Mouse (Mus musculus) thymus, adult 18-20 months (tissue): ENCODE measurements around the gene Fgf14.
"Not testable (repeated sequence)": the region's sequence is repeated elsewhere in the genome, so short reads cannot be mapped to it uniquely, and the experiment has no call there.

ENCODE experiments used
- DNase-seq, 2 experiments: peaks; one replicate each; pipeline ENCODE4 v3.0.0; 2022; ENCODE audit warnings: mixed read lengths in 2 of 2

Gene Fgf14

GRCm38 (mm10) chr14:124191913-124192814 lies 484.8 kb downstream of the Fgf14 start:
- DNase-seq, result no peak

GRCm38 (mm10) chr14:124180265-124180664 lies 496.7 kb downstream of the Fgf14 start:
- DNase-seq, result no peak

GRCm38 (mm10) chr14:124174111-124174510 lies 502.8 kb downstream of the Fgf14 start:
- no peak for DNase-seq

- DNase-seq, result no peak
Observed at GRCm38 (mm10) chr14:124163618-124164185, 513.2 kb downstream of the Fgf14 start.

GRCm38 (mm10) chr14:124147378-124147777 lies 529.5 kb downstream of the Fgf14 start:
- no peak for DNase-seq

GRCm38 (mm10) chr14:124107205-124107873 lies 569.6 kb downstream of the Fgf14 start:
- DNase-seq, result no peak

- no peak for DNase-seq
Observed at GRCm38 (mm10) chr14:124083126-124083525, 593.8 kb downstream of the Fgf14 start.

GRCm38 (mm10) chr14:124044016-124044415 lies 632.9 kb downstream of the Fgf14 start:
- DNase-seq, result no peak

GRCm38 (mm10) chr14:124040651-124041050 lies 636.3 kb downstream of the Fgf14 start:
- DNase-seq, result no peak

GRCm38 (mm10) chr14:124037434-124037833 lies 639.5 kb downstream of the Fgf14 start:
- no peak for DNase-seq

- no peak for DNase-seq
Observed at GRCm38 (mm10) chr14:124036575-124037205, 640.2 kb downstream of the Fgf14 start.

- DNase-seq, result not testable (repeated sequence)
Observed at GRCm38 (mm10) chr14:124033302-124033701, 643.6 kb downstream of the Fgf14 start.

- no peak for DNase-seq
Observed at GRCm38 (mm10) chr14:124027886-124028670, 648.8 kb downstream of the Fgf14 start.

GRCm38 (mm10) chr14:123990591-123991195 lies 686.2 kb downstream of the Fgf14 start:
- DNase-seq, result no peak

GRCm38 (mm10) chr14:123967996-123968395 lies 708.9 kb downstream of the Fgf14 start:
- no peak for DNase-seq

GRCm38 (mm10) chr14:123966531-123966930 lies 710.4 kb downstream of the Fgf14 start:
- no peak for DNase-seq
